Mouse (Mus musculus) hindbrain, embryonic 14.5 days (tissue): ENCODE measurements around the gene Shoc2. TPM values are rescaled to one million over a fixed set of nuclear protein-coding genes. Genes with fewer than 3 reads are reported as not detected.
"Not testable (repeated sequence)": the region's sequence is repeated elsewhere in the genome, so short reads cannot be mapped to it uniquely, and the experiment has no call there.

ENCODE experiments used
- ATAC-seq: fragments of 200-750 bp; cut with Nextera tagmentation; 2 replicates; pipeline ENCODE4 v1.8.0; 2017; ENCODE audit warnings: moderate number of reproducible peaks, mild to moderate bottlenecking, moderate TSS enrichment, moderate library complexity; ENCODE audit not compliant: low FRiP score
- DNase-seq: peaks from one replicate; pipeline ENCODE4 v3.0.0-alpha.2; 2015; ENCODE audit warnings: low spot score
- H3K27ac ChIP-seq: fragments of 300-500 bp; sonication (generic); 2 replicates; pipeline ENCODE4 v1.5.1; 2014; ENCODE audit warnings: mild to moderate bottlenecking, moderate library complexity
- H3K27me3 ChIP-seq: fragments of 300-500 bp; sonication (generic); 2 replicates; pipeline ENCODE4 v1.6.1; 2014; ENCODE audit warnings: mild to moderate bottlenecking, low read length, mixed read lengths; ENCODE audit not compliant: control insufficient read depth, insufficient read depth
- H3K36me3 ChIP-seq: fragments of 300-500 bp; sonication (generic); replicated peaks from 2 replicates; pipeline ENCODE4 v1.6.1; 2014; ENCODE audit not compliant: control insufficient read depth, insufficient read depth
- H3K4me1 ChIP-seq: fragments of 300-500 bp; sonication (generic); replicated peaks from 2 replicates; pipeline ENCODE4 v1.6.1; 2014; ENCODE audit warnings: antibody characterized with exemption, low read length, mixed read lengths; ENCODE audit not compliant: control insufficient read depth, insufficient read depth
- H3K4me2 ChIP-seq: fragments of 300-500 bp; sonication (generic); replicated peaks from 2 replicates; pipeline ENCODE4 v1.6.1; 2014; ENCODE audit warnings: mild to moderate bottlenecking, moderate library complexity
- H3K4me3 ChIP-seq: fragments of 300-500 bp; sonication (generic); replicated peaks from 2 replicates; pipeline ENCODE4 v1.5.1; 2014; ENCODE audit warnings: mild to moderate bottlenecking, low read length
- H3K9ac ChIP-seq: fragments of 300-500 bp; sonication (generic); 2 replicates; pipeline ENCODE4 v1.6.1; 2014
- H3K9me3 ChIP-seq: fragments of 300-500 bp; sonication (generic); 2 replicates; pipeline ENCODE4 v1.6.1; 2016; ENCODE audit warnings: low read length; ENCODE audit not compliant: control insufficient read depth
- WGBS: fragments of 180-500 bp; shearing (Covaris S2); extraction: QIAGEN DNeasy Blood & Tissue Kit; methylation state at CpG from one replicate; pipeline ENCODE4 v1.1.7; 2014; 5-methylcytosine and 5-hydroxymethylcytosine counted together
- polyA plus RNA-seq: library from polyadenylated mRNA; unstranded; fragments of >200 nt; fragmentation: Nextera tagmentation; extraction: Ambion mirVana; gene quantifications from 2 replicates; pipeline ENCODE4 v1.2.1, GENCODE M21; 2014

Gene Shoc2
- polyA plus RNA-seq, 1 experiment from 2014 or later, result 75.3 TPM

GRCm38 (mm10) chr19:53902739-53903487 lies 41.2 kb upstream of the Shoc2 start:
- Histone ChIP-seq H3K36me3 (no peaks in the 10 kb centered on the region), H3K4me2 (peak overlapping the region; percentile 75), H3K9ac (peak overlapping the region; percentile 91), H3K9me3 (no peaks in the 10 kb centered on the region), H3K27ac (peak overlapping the region; percentile 91), H3K27me3 (no peaks in the 10 kb centered on the region), H3K4me3 (peak overlapping the region; percentile 97), H3K4me1 (peaks cover 25% of the 10 kb centered on the region)
- DNase-seq, result peak; percentile 97
- under 1% methylated on average over 56 of the region's 61 CpGs for WGBS
- peak; percentile 98 for ATAC-seq

- peak overlapping the region; percentile 71 for H3K4me2 ChIP-seq
- under 1% methylated on average over 66 of the region's 83 CpGs for WGBS
- peak overlapping the region; percentile 97 for H3K4me3 ChIP-seq
- no peaks in the 10 kb centered on the region for H3K27me3 ChIP-seq
- H3K36me3 ChIP-seq, result no peaks in the 10 kb centered on the region
- no peaks in the 10 kb centered on the region for H3K9me3 ChIP-seq
- peak overlapping the region; percentile 91 for H3K9ac ChIP-seq
- peaks cover 25% of the 10 kb centered on the region for H3K4me1 ChIP-seq
- DNase-seq (peak; percentile 61), ATAC-seq (peak; percentile 73)
- H3K27ac ChIP-seq, result peak overlapping the region; percentile 91
Measured at GRCm38 (mm10) chr19:53903507-53904321, 40.4 kb upstream of the Shoc2 start.

GRCm38 (mm10) chr19:53904833-53905480 lies 39.1 kb upstream of the Shoc2 start:
- Histone ChIP-seq H3K27ac (no peak overlapping the region), H3K9ac (peak overlapping the region; percentile 91), H3K36me3 (peaks cover 10% of the 10 kb centered on the region), H3K27me3 (no peaks in the 10 kb centered on the region), H3K4me2 (peak overlapping the region; percentile 71), H3K4me1 (peaks cover 25% of the 10 kb centered on the region), H3K9me3 (no peaks in the 10 kb centered on the region), H3K4me3 (peak overlapping the region; percentile 97)
- ATAC-seq (no peak), DNase-seq (no peak)
- 70% methylated on average over 7 of the region's 7 CpGs for WGBS

- H3K4me2 ChIP-seq, result peak overlapping the region; percentile 71; the same call in 1 of the 2 replicates
- H3K9ac ChIP-seq, result no peak overlapping the region
- H3K27ac ChIP-seq, result no peak overlapping the region
- no peaks in the 10 kb centered on the region for H3K9me3 ChIP-seq
- peaks cover 22% of the 10 kb centered on the region for H3K36me3 ChIP-seq
- DNase-seq (no peak), ATAC-seq (no peak)
- 75% methylated on average over 6 of the region's 6 CpGs for WGBS
- H3K4me3 ChIP-seq, result no peak overlapping the region
- no peaks in the 10 kb centered on the region for H3K27me3 ChIP-seq
- peaks cover 25% of the 10 kb centered on the region for H3K4me1 ChIP-seq
Measured at GRCm38 (mm10) chr19:53906033-53906702, 37.9 kb upstream of the Shoc2 start.

- peaks cover 25% of the 10 kb centered on the region for H3K4me1 ChIP-seq
- not testable (repeated sequence) for H3K9ac ChIP-seq, H3K27ac ChIP-seq, ATAC-seq, DNase-seq, H3K4me3 ChIP-seq, H3K4me2 ChIP-seq, H3K27me3 ChIP-seq, H3K9me3 ChIP-seq
- peaks cover 26% of the 10 kb centered on the region for H3K36me3 ChIP-seq
Measured at GRCm38 (mm10) chr19:53906703-53907070, 37.4 kb upstream of the Shoc2 start.

- peaks cover 92% of the 10 kb centered on the region for H3K36me3 ChIP-seq
Measured at GRCm38 (mm10) chr19:53914950-53915349, 29.2 kb upstream of the Shoc2 start.

GRCm38 (mm10) chr19:53919541-53919940 lies 24.6 kb upstream of the Shoc2 start:
- WGBS, result 92% methylated on average over 10 of the region's 10 CpGs
- Histone ChIP-seq H3K9me3 (no peaks in the 10 kb centered on the region), H3K9ac (no peak overlapping the region), H3K27ac (no peak overlapping the region), H3K4me3 (no peak overlapping the region), H3K4me1 (no peaks in the 10 kb centered on the region), H3K36me3 (peaks cover 82% of the 10 kb centered on the region), H3K4me2 (no peak overlapping the region), H3K27me3 (no peaks in the 10 kb centered on the region)
- DNase-seq (no peak), ATAC-seq (no peak)

More at GRCm38 (mm10) chr19:53914950-53915349, 29.2 kb upstream of the Shoc2 start:
- DNase-seq, result no peak
- Histone ChIP-seq H3K4me3 (no peak overlapping the region), H3K9me3 (no peaks in the 10 kb centered on the region), H3K27me3 (no peaks in the 10 kb centered on the region), H3K9ac (no peak overlapping the region), H3K27ac (no peak overlapping the region), H3K4me1 (no peaks in the 10 kb centered on the region), H3K4me2 (no peak overlapping the region)
- ATAC-seq, result no peak
- WGBS, result 97% methylated on average over 4 of the region's 4 CpGs

GRCm38 (mm10) chr19:53921996-53922395 lies 22.1 kb upstream of the Shoc2 start:
- not testable (repeated sequence) for H3K9me3 ChIP-seq, H3K4me1 ChIP-seq, DNase-seq, H3K27ac ChIP-seq, H3K27me3 ChIP-seq, H3K4me2 ChIP-seq, H3K4me3 ChIP-seq, ATAC-seq, H3K9ac ChIP-seq
- 86% methylated on average over 3 of the region's 3 CpGs for WGBS
- H3K36me3 ChIP-seq, result peaks cover 63% of the 10 kb centered on the region
